Mouse (Mus musculus) bone marrow, adult 2 months (tissue): ENCODE data around the gene Blcap.

Source experiments
- CTCF ChIP-seq: fragments of 200-500 bp; IDR thresholded peaks from 2 replicates; pipeline ENCODE4 v1.5.1; 2011; ENCODE audit warnings: low read length, control low read depth; ENCODE audit not compliant: control insufficient read depth, insufficient read depth
- POLR2A ChIP-seq: fragments of 200-500 bp; IDR thresholded peaks from 2 replicates; pipeline ENCODE4 v1.6.1; 2011; ENCODE audit warnings: low read depth, mild to moderate bottlenecking, control low read depth, low read length, borderline replicate concordance; ENCODE audit not compliant: control insufficient read depth

DNA sequence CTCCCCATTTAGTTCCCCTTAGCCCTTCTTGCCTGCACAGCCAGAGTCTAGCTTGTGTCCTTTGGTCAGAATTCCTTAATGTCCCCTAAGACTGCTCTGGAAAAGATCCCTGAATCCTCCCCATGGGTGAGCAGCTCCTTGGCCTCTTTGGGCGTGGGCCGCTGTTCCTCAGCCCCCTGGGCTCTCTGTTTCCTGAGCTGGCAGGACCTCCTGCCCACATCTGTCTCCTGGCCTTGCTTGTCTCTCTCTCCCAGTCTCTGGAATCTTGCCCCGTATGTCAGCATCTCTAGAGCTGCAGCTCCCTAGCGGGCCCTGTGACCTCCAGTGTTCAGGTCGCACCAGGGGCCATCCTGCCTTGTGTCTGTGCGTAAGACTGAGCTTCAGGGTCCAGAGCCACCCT, 51.6 kb downstream of the Blcap start:
- TF ChIP-seq CTCF (no peak), POLR2A (no peak)
